Mouse (Mus musculus) heart, adult 11 months (tissue): ENCODE measurements around the gene Zscan20.

Source experiments
- DNase-seq: peaks from one replicate; pipeline ENCODE4 v3.0.0; 2022

Gene Zscan20

GRCm38 (mm10) chr4:128609925-128610402 is at the start of gene Zscan20:
Gene Zscan20 (minus strand): TSS chr4:128610098.
- peak; percentile 100 for DNase-seq

GRCm38 (mm10) chr4:128655446-128655845 is 45.5 kb upstream of the Zscan20 start:
- no peak for DNase-seq

GRCm38 (mm10) chr4:128654505-128655381 is 44.8 kb upstream of the Zscan20 start, which contains the start of gene Phc2:
Gene Phc2 (plus strand): TSS chr4:128654702.
- peak; percentile 99 for DNase-seq

GRCm38 (mm10) chr4:128652584-128653298 is 42.8 kb upstream of the Zscan20 start:
- DNase-seq = no peak

GRCm38 (mm10) chr4:128651530-128651929 is 41.6 kb upstream of the Zscan20 start:
- no peak for DNase-seq

GRCm38 (mm10) chr4:128648567-128649255 is 38.8 kb upstream of the Zscan20 start:
- DNase-seq = no peak

GRCm38 (mm10) chr4:128646762-128647161 is 36.9 kb upstream of the Zscan20 start:
- no peak for DNase-seq

- no peak for DNase-seq
Observed at GRCm38 (mm10) chr4:128645896-128646295, 36.0 kb upstream of the Zscan20 start.

GRCm38 (mm10) chr4:128641766-128642717 is 32.1 kb upstream of the Zscan20 start:
- no peak for DNase-seq

GRCm38 (mm10) chr4:128638265-128638923 is 28.5 kb upstream of the Zscan20 start:
- DNase-seq = no peak

GRCm38 (mm10) chr4:128637250-128637649 is 27.4 kb upstream of the Zscan20 start:
- DNase-seq = peak; percentile 92

GRCm38 (mm10) chr4:128635894-128636585 is 26.1 kb upstream of the Zscan20 start:
- no peak for DNase-seq

- DNase-seq = no peak
Observed at GRCm38 (mm10) chr4:128635451-128635850, 25.6 kb upstream of the Zscan20 start.

- DNase-seq = no peak
Observed at GRCm38 (mm10) chr4:128621109-128621508, 11.2 kb upstream of the Zscan20 start.

- DNase-seq = no peak
Observed at GRCm38 (mm10) chr4:128620572-128620971, 10.7 kb upstream of the Zscan20 start.

GRCm38 (mm10) chr4:128618963-128619362 is 9.1 kb upstream of the Zscan20 start:
- no peak for DNase-seq

GRCm38 (mm10) chr4:128618246-128618911 is 8.5 kb upstream of the Zscan20 start, which contains the start of gene Tlr12:
Gene Tlr12 (minus strand): TSS chr4:128618619.
- no peak for DNase-seq

GRCm38 (mm10) chr4:128617363-128618120 is 7.6 kb upstream of the Zscan20 start:
- no peak for DNase-seq

GRCm38 (mm10) chr4:128615761-128616160 is 5.9 kb upstream of the Zscan20 start:
- no peak for DNase-seq
